Mouse (Mus musculus) stomach, postnatal 0 days (tissue): ENCODE data around the gene Sept1.

Experiments
- CTCF ChIP-seq: IDR thresholded peaks from 2 replicates; pipeline ENCODE4 v1.5.1; 2016; ENCODE audit warnings: antibody characterized with exemption, low read depth, mild to moderate bottlenecking, moderate library complexity
- EP300 ChIP-seq: optimal IDR thresholded peaks from 2 replicates; pipeline ENCODE3; 2016; ENCODE audit warnings: antibody characterized with exemption

GRCm38 (mm10) chr7:127260309-127261111 lies 27.6 kb upstream of the Sept1 start, which contains the start of gene Dctpp1:
- TF ChIP-seq CTCF (peak; percentile 94), EP300 (peak; percentile 50)
